Mouse (Mus musculus) heart, postnatal 0 days (tissue): ENCODE measurements at regions not wholly inside any gene's neighbourhood (a gene's known extent, or its start where the extent isn't known, plus 50 kb on each side); places are given as distances from the start of the nearest gene placed in this dataset.

Experiments
- CTCF ChIP-seq: IDR thresholded peaks from 2 replicates; pipeline ENCODE4 v1.5.1; 2016; ENCODE audit warnings: antibody characterized with exemption, control low read depth, low read depth
- EP300 ChIP-seq: IDR thresholded peaks from 2 replicates; pipeline ENCODE4 v1.6.1; 2016; ENCODE audit warnings: antibody characterized with exemption, low read depth

DNA sequence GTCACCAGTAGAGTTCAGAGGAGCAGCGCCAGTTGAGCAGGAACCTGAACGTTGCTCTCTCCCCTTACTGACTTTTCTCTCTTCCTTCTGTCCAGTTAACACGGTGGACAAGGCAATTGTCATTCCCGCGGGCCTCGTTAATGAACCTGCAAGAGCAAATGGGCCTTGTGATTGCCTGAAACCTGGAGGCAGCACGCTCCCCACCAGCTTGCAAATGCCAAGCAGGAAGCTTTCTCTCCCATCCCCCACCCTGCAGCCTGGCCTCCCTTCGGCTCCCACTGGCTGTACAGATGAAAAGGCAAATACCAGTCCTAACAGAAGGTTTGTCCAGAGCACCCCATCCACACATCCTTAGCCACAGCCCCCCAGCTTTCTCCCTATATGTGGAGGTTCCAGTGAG is 298.3 kb downstream of the Bcor start:
- TF ChIP-seq CTCF: no peak
- TF ChIP-seq EP300: no peak
